Mouse (Mus musculus) intestine, embryonic 15.5 days (tissue): ENCODE measurements around the gene Klhl42. TPM values are rescaled to one million over a fixed set of nuclear protein-coding genes. Genes with fewer than 3 reads are reported as not detected.

ENCODE experiments used
- ATAC-seq: fragments of 200-750 bp; cut with Nextera tagmentation; 2 replicates; pipeline ENCODE4 v1.8.0; 2017; ENCODE audit warnings: moderate TSS enrichment, moderate library complexity
- H3K27ac ChIP-seq: fragments of 300-500 bp; sonication (generic); 2 replicates; pipeline ENCODE4 v1.5.1; 2015; ENCODE audit warnings: mild to moderate bottlenecking, inconsistent platforms
- H3K27me3 ChIP-seq: fragments of 300-500 bp; sonication (generic); replicated peaks from 2 replicates; pipeline ENCODE4 v1.6.1; 2015; ENCODE audit warnings: inconsistent platforms
- H3K36me3 ChIP-seq: fragments of 300-500 bp; sonication (generic); 2 replicates; pipeline ENCODE4 v1.6.1; 2015; ENCODE audit warnings: inconsistent platforms
- H3K4me1 ChIP-seq: fragments of 300-500 bp; sonication (generic); replicated peaks from 2 replicates; pipeline ENCODE4 v1.6.1; 2015; ENCODE audit warnings: inconsistent platforms
- H3K4me2 ChIP-seq: fragments of 300-500 bp; sonication (generic); replicated peaks from 2 replicates; pipeline ENCODE4 v1.6.1; 2015; ENCODE audit warnings: mild to moderate bottlenecking, inconsistent platforms
- H3K4me3 ChIP-seq: fragments of 300-500 bp; sonication (generic); replicated peaks from 2 replicates; pipeline ENCODE4 v1.5.1; 2015; ENCODE audit warnings: inconsistent platforms
- H3K9ac ChIP-seq: fragments of 300-500 bp; sonication (generic); 2 replicates; pipeline ENCODE4 v1.6.1; 2015; ENCODE audit warnings: inconsistent platforms
- H3K9me3 ChIP-seq: fragments of 300-500 bp; sonication (generic); 2 replicates; pipeline ENCODE4 v1.6.1; 2016; ENCODE audit warnings: inconsistent platforms
- WGBS: fragments of 180-500 bp; shearing (Covaris S2); methylation state at CpG from one replicate; pipeline ENCODE4 v1.1.7; 2015; 5-methylcytosine and 5-hydroxymethylcytosine counted together
- polyA plus RNA-seq: library from polyadenylated mRNA; unstranded; fragments of >200 nt; fragmentation: Nextera tagmentation; extraction: Ambion mirVana; gene quantifications from 2 replicates; pipeline ENCODE4 v1.2.1, GENCODE M21; 2015

Gene Klhl42
- polyA plus RNA-seq, 1 experiment from 2014 or later: 7.6 TPM

DNA sequence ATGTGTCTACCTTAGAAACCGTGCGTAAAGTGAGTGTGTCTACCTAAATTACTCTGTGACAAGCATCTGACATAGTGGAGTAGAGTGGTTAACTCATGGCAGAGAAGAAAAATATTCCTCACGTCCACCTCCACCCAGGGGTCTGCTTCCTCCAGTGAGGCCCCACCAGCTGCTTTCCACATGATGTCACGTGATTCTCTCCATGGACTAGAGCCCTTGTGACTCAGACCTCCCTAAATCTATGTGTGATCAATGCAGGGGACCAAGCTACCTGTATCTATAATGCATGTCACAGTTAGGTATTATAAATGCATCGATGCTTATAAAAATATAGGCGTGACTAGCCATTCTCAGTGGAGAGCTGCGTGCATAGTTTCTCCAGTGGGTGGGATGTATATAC, 3.6 kb downstream of the Klhl42 start:
- 80% methylated on average over 7 of the region's 7 CpGs for WGBS
- Histone ChIP-seq H3K4me1 (peaks cover 23% of the 10 kb centered on the region; the same call in 1 of the 2 replicates), H3K4me3 (no peak overlapping the region), H3K9ac (no peak overlapping the region), H3K36me3 (0 out of 2 replicates have a peak, but pooled peaks cover 3% of the 10 kb centered on the region), H3K27ac (no peak overlapping the region), H3K27me3 (no peaks in the 10 kb centered on the region), H3K9me3 (no peaks in the 10 kb centered on the region), H3K4me2 (no peak overlapping the region)
- ATAC-seq: no peak

DNA sequence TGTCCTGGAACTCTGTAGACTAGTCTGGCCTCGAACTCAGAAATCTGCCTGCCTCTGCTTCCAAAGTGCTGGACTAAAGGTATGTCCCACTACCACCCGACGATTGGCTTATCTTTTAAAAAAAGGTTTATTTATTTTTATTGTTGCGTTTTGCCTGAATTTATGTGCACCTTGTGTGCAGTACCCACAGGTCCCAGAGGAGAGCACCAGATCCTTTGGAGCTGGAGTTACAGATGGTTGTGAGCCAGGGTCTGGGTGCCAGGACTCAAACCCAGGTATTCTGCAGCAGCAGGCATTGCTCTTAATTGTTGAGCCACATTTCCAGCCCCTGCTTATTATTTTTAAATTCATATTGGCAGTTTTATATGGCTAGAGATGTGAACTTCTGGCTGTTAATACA, 4.9 kb downstream of the Klhl42 start:
- Histone ChIP-seq H3K4me2 (no peak overlapping the region), H3K4me3 (no peak overlapping the region), H3K9me3 (no peaks in the 10 kb centered on the region), H3K9ac (no peak overlapping the region), H3K4me1 (peaks cover 23% of the 10 kb centered on the region; the same call in 1 of the 2 replicates), H3K27me3 (no peaks in the 10 kb centered on the region), H3K36me3 (0 out of 2 replicates have a peak, but pooled peaks cover 3% of the 10 kb centered on the region), H3K27ac (no peak overlapping the region)
- 88% methylated on average over 4 of the region's 4 CpGs for WGBS
- ATAC-seq: no peak

DNA sequence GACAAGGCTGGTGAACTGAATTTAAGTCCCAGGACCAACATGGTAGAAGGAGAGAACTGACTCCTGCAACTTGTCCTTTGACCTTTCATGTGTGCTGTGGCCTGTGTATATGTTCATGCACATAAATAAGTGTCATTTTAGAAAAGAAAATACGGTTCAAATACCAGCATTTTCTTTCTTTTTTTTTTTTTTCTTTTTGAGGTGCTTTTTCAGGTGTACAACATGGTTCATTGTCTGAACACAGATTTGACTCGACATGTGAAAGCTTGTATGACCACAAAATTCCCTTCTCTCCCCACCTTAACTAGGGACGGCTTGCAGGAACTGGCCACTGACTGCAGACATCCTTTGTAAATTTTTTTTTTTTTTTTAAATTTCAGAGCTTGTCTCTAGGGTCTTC, 5.8 kb downstream of the Klhl42 start:
- H3K27ac ChIP-seq: no peak overlapping the region
- H3K36me3 ChIP-seq: 0 out of 2 replicates have a peak, but pooled peaks cover 3% of the 10 kb centered on the region
- WGBS: 71% methylated on average over 3 of the region's 3 CpGs
- H3K4me2 ChIP-seq: no peak overlapping the region
- H3K4me3 ChIP-seq: no peak overlapping the region
- no peak overlapping the region for H3K9ac ChIP-seq
- ATAC-seq: no peak
- no peaks in the 10 kb centered on the region for H3K9me3 ChIP-seq
- peaks cover 23% of the 10 kb centered on the region; the same call in 1 of the 2 replicates for H3K4me1 ChIP-seq
- no peaks in the 10 kb centered on the region for H3K27me3 ChIP-seq

DNA sequence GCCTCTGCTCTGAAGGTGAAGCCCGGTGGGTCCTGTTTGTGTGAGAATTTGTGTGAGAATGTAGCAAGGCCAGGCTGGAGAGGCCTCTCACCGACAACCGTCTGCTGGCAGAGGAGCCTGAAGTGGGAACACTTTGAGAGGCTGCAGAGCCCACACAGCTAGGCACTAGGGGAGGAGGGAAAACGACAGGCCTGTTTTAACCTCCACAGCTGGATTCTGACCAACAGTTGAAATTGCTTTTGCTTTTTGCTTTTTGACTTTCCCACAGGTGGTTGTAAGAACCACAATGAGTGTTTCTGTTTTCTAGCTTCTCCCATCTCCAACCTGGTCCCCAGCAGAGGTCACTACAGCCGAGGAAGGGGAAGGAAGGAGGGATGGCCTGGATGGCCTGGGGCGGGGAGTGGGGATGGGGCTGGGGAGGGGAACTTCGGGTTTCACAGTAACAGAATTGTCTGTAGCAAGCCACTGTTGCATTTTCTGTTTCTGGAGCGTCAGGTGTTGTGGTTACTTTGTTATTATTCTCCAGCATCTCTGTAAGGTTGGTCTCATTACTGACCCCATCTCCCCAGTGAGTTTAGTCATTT, 6.3 kb downstream of the Klhl42 start:
- no peak overlapping the region for H3K4me2 ChIP-seq
- no peak overlapping the region for H3K27ac ChIP-seq
- no peaks in the 10 kb centered on the region for H3K27me3 ChIP-seq
- WGBS: 53% methylated on average over 8 of the region's 8 CpGs
- H3K4me1 ChIP-seq: peaks cover 20% of the 10 kb centered on the region; the same call in 1 of the 2 replicates
- H3K9me3 ChIP-seq: no peaks in the 10 kb centered on the region
- no peak overlapping the region for H3K9ac ChIP-seq
- ATAC-seq: no peak
- H3K36me3 ChIP-seq: peaks cover 3% of the 10 kb centered on the region; the same call in 1 of the 2 replicates
- H3K4me3 ChIP-seq: no peak overlapping the region

- H3K27ac ChIP-seq: no peak overlapping the region
- no peaks in the 10 kb centered on the region for H3K27me3 ChIP-seq
- H3K4me1 ChIP-seq: peaks cover 10% of the 10 kb centered on the region; the same call in 1 of the 2 replicates
- H3K4me2 ChIP-seq: no peak overlapping the region
- H3K9me3 ChIP-seq: no peaks in the 10 kb centered on the region
- no peak overlapping the region for H3K4me3 ChIP-seq
- peak; percentile 54; the same call in 1 of the 2 replicates for ATAC-seq
- H3K9ac ChIP-seq: no peak overlapping the region
- WGBS: 57% methylated on average over 19 of the region's 19 CpGs
- H3K36me3 ChIP-seq: peaks cover 8% of the 10 kb centered on the region; the same call in 1 of the 2 replicates
Measured at GRCm38 (mm10) chr6:147099458-147100277, 8.5 kb downstream of the Klhl42 start.

DNA sequence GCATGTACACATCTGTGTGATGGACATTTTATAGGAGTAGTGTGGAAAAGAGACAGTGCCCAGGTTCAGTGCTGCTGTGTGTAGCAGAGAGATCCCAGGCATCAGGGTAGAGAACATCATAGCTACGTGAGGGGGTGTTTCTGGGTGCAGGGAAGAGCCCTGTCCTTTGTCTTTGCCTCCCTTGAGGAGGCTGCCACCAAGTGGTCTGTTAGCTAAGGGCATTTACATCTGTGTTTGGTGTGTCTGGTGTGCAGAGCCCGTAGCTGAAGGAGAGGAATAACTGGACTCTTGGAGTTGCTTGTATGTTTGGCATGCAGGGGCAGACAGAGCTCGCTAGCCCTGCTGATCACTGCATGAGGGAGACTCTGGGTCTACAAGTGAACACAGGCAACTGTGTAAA, 11.1 kb downstream of the Klhl42 start:
- no peaks in the 10 kb centered on the region for H3K9me3 ChIP-seq
- WGBS: 86% methylated on average over 3 of the region's 3 CpGs
- H3K4me2 ChIP-seq: no peak overlapping the region
- no peak overlapping the region for H3K4me3 ChIP-seq
- H3K36me3 ChIP-seq: peaks cover 8% of the 10 kb centered on the region; the same call in 1 of the 2 replicates
- ATAC-seq: no peak
- H3K9ac ChIP-seq: no peak overlapping the region
- no peak overlapping the region for H3K27ac ChIP-seq
- H3K4me1 ChIP-seq: peaks cover 8% of the 10 kb centered on the region; the same call in 1 of the 2 replicates
- no peaks in the 10 kb centered on the region for H3K27me3 ChIP-seq

DNA sequence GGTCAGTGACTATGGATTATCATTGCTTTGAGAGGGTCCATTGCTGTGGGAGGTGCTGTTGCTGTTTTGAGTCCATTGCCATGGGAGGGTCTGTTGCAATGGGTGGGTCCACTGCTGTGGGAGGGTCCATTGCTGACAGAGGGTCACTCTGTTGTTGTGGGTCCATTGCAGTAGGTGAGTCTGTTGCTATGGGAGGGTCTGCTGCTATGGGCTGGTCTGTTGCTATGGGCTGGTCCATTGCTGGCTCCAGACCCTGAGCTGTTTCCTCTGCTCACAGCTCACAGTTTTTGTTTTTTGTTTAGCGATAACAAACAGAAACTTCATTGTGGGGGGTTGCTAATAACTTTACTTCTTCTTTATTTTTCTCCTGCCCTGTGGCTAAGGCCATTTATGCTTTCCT, 14.3 kb downstream of the Klhl42 start:
- 95% methylated on average over 1 of the region's 1 CpGs for WGBS
- H3K4me1 ChIP-seq: no peaks in the 10 kb centered on the region
- no peak for ATAC-seq

DNA sequence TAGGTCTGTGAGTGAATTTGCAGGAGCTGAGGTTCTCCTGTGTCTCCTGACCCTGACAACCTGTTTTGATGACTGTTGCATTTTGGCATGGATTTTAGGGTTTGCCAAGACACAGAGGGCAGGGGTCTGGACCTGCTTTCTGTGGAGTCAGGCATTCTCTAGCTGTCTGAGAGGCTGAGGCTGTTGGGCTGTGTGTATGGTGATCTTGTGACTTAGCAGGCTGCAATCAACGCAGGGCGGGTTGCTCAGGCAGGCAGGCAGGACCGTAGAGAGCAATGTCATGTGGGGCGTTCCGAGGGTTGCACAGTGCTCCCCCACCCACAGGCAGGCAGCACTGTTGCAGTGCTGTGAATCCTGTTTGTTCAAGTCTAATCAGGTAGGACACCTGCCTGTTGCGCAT, 15.5 kb downstream of the Klhl42 start:
- no peaks in the 10 kb centered on the region for H3K27me3 ChIP-seq
- no peak overlapping the region for H3K27ac ChIP-seq
- no peak overlapping the region for H3K9ac ChIP-seq
- peaks cover 11% of the 10 kb centered on the region; the same call in 1 of the 2 replicates for H3K36me3 ChIP-seq
- H3K4me3 ChIP-seq: no peak overlapping the region
- H3K4me1 ChIP-seq: no peaks in the 10 kb centered on the region
- no peak overlapping the region for H3K4me2 ChIP-seq
- H3K9me3 ChIP-seq: no peaks in the 10 kb centered on the region
- ATAC-seq: peak; percentile 45; the same call in 1 of the 2 replicates
- 81% methylated on average over 6 of the region's 6 CpGs for WGBS

More for the DNA sequence above, 14.3 kb downstream of the Klhl42 start:
- no peaks in the 10 kb centered on the region for H3K9me3 ChIP-seq
- no peaks in the 10 kb centered on the region for H3K27me3 ChIP-seq
- no peak overlapping the region for H3K9ac ChIP-seq
- H3K36me3 ChIP-seq: peaks cover 11% of the 10 kb centered on the region; the same call in 1 of the 2 replicates
- H3K4me2 ChIP-seq: no peak overlapping the region
- no peak overlapping the region for H3K27ac ChIP-seq
- H3K4me3 ChIP-seq: no peak overlapping the region

GRCm38 (mm10) chr6:147109283-147109682, 18.1 kb downstream of the Klhl42 start:
- 90% methylated on average over 7 of the region's 7 CpGs for WGBS
- Histone ChIP-seq H3K36me3 (peaks cover 5% of the 10 kb centered on the region; the same call in 1 of the 2 replicates), H3K4me3 (no peak overlapping the region), H3K4me1 (no peaks in the 10 kb centered on the region), H3K27me3 (no peaks in the 10 kb centered on the region), H3K9me3 (no peaks in the 10 kb centered on the region), H3K9ac (no peak overlapping the region), H3K27ac (no peak overlapping the region), H3K4me2 (no peak overlapping the region)
- no peak for ATAC-seq

DNA sequence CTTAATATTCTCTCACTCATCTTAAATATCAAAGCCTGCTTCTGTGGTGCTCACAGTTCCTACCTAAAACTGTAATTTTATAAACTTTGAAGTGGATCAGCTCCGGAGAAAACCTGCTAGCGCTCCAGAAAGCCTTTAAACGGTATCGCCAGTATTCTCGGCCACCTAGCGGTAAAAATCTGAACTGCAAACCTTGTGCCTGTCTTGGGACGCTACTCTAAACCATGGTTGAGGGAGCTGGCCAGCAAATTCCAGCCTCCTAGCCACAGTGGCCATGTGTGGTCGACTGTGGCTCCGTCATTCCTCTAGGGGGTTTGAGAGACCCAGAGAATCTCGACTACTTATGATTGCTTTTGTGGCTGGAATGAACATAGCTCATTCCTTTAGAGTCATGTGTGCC, 25.4 kb downstream of the Klhl42 start:
- Histone ChIP-seq H3K4me3 (no peak overlapping the region), H3K27me3 (no peaks in the 10 kb centered on the region), H3K9ac (no peak overlapping the region), H3K4me2 (no peak overlapping the region), H3K9me3 (no peaks in the 10 kb centered on the region), H3K4me1 (no peaks in the 10 kb centered on the region), H3K36me3 (no peaks in the 10 kb centered on the region), H3K27ac (no peak overlapping the region)
- 8% methylated on average over 10 of the region's 10 CpGs for WGBS
- peak; percentile 43; the same call in 1 of the 2 replicates for ATAC-seq

DNA sequence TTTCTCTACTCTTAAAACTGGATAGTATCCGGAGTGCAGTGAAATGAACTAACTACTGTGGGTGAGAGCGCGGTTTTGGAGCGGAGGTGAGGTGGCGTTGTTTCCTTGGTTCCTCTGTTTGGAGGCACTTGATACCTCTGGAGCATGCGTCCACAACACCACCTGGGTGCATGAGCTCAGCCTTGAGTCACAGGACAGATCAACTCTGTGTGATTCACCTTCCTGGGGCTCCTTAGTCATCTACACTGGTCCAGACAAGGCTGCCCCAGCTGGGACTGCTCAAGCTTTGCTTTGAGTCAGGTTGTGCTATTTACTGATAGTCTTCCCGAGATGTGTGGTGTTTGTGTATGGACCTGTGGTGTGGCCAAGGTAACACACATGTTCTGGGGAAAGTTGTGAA, 26.6 kb downstream of the Klhl42 start:
- Histone ChIP-seq H3K4me1 (no peaks in the 10 kb centered on the region), H3K27me3 (no peaks in the 10 kb centered on the region), H3K36me3 (no peaks in the 10 kb centered on the region), H3K27ac (no peak overlapping the region), H3K9ac (no peak overlapping the region), H3K4me3 (no peak overlapping the region), H3K9me3 (no peaks in the 10 kb centered on the region), H3K4me2 (no peak overlapping the region)
- 90% methylated on average over 7 of the region's 7 CpGs for WGBS
- ATAC-seq: no peak

DNA sequence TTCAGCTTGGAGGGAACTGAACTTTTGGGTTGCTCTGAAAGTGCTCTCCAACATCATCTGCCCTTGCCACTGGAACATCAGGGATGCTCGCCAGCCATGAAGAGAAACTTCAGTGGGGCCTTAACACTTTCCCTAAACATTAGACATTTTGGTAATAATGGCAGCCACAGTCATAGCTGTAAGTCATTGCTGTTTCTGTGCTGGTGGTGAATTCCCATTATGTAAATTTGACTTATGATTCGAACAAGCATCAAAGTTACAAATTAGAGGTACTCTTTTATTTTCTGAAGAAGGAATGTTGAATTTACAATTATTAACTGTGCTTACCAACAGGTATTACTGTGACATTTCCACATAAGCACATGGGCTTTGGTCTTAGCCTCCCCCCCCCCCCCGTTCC, 27.0 kb downstream of the Klhl42 start:
- Histone ChIP-seq H3K4me1 (no peaks in the 10 kb centered on the region), H3K4me2 (no peak overlapping the region), H3K4me3 (no peak overlapping the region), H3K36me3 (no peaks in the 10 kb centered on the region), H3K9ac (no peak overlapping the region), H3K27me3 (no peaks in the 10 kb centered on the region), H3K9me3 (no peaks in the 10 kb centered on the region), H3K27ac (no peak overlapping the region)
- no peak for ATAC-seq
- WGBS: 80% methylated on average over 3 of the region's 3 CpGs
